Mouse (Mus musculus): ENCODE measurements around the gene Hist1h3d. TPM values are rescaled to one million over a fixed set of nuclear protein-coding genes. Genes with fewer than 3 reads are reported as not detected.
"Not testable (repeated sequence)": the region's sequence is repeated elsewhere in the genome, so short reads cannot be mapped to it uniquely, and the experiment has no call there.

The Hist1h3d gene
- total RNA-seq, 2 experiments from 2014 or later, result 9.3 to 10.4 TPM

GRCm38 (mm10) chr13:23583387-23584068, 8.0 kb downstream of the Hist1h3d start:
- no peak for DNase-seq (ENCODE audit: low spot score in 2 of 2)

GRCm38 (mm10) chr13:23584331-23584730, 8.8 kb downstream of the Hist1h3d start:
- no peak for DNase-seq (ENCODE audit: low spot score in 2 of 2)

- peak; percentile 66 to 78 for DNase-seq (ENCODE audit: low spot score in 2 of 2)
Observed at GRCm38 (mm10) chr13:23585029-23585441, 9.5 kb downstream of the Hist1h3d start.

DNA sequence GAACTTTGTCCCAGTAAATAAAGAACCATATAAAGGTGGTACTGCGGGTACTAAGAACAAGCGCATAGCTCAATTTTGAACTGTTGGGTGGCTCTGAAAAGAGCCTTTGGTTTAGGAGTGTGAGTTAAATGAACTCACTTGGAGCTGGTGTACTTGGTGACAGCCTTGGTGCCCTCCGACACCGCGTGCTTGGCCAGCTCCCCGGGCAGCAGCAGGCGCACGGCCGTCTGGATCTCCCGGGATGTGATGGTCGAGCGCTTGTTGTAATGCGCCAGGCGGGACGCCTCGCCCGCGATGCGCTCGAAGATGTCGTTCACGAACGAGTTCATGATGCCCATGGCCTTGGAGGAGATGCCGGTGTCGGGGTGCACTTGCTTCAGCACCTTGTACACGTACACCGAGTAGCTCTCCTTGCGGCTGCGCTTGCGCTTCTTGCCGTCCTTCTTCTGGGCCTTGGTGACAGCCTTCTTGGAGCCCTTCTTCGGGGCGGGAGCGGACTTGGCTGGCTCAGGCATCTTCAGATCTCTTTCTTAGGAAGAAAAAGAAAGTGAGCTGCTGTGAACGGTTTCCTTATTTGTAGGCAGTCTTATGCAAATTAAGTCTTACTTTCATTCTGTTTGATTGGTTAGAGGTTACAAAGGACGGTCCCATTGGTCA, 10.0 kb downstream of the Hist1h3d start:
- peak; percentile 60 to 67 for DNase-seq (ENCODE audit: low spot score in 2 of 2)

DNA sequence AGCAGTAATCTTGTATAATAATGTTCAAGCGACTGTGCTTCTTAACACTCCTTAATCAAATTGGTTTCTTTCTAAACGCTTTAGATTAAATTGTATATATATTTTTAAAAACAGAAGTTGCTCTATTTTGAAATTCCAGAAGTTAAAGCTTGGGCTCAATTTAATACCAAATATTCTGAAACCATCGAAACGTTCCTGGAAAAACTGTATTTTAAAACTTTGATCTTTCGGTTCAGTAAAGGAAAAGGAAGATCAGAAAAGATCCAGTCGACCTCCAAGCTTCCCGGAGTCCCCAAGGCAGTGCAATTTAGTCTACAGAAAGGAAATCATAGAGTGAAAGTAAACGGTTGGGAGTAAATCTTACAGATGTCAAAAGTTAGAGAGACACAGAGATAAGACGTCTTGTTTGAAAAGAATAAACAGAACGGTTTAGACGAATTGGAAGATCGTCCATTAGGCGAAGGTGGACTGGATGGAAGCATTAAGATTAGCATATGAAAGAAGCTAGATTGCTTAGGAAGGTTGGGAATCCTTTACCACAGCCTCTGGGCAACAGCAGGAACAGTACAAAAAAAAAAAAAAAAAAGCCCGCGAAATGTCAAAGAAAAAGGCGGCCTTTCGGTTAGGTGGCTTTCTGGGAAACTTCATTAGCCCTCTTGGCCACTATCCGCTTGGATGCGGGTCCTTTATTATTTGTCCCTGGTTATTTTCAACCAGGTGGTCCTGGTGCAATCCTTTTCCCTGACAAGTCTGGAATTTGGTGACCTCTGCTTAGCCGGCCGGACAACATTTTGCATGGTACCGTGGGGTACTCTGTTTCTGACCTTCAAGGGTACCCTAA, 10.8 kb downstream of the Hist1h3d start:
- no peak for DNase-seq (ENCODE audit: low spot score in 2 of 2)

DNA sequence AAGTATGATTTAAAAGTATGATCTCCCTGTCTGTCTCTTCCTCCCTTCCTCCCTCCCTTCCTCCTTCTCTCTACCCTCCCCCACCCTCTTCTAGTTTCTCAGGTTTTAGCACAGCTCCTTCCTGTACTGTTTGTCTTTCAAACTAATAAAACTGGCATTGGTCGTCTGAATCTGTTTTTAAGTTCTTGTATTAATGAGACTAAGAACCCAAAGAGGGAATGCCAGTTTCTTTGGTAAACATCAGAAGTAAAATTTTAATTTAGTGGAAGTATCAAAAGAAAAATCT, 11.3 kb downstream of the Hist1h3d start:
- no peak for DNase-seq (ENCODE audit: low spot score in 2 of 2)

GRCm38 (mm10) chr13:23591206-23591605, 15.6 kb downstream of the Hist1h3d start:
- DNase-seq (ENCODE audit: low spot score in 2 of 2), result no peak

- not testable (repeated sequence) for DNase-seq (ENCODE audit: low spot score in 2 of 2)
Observed at GRCm38 (mm10) chr13:23591886-23592285, 16.3 kb downstream of the Hist1h3d start.

DNA sequence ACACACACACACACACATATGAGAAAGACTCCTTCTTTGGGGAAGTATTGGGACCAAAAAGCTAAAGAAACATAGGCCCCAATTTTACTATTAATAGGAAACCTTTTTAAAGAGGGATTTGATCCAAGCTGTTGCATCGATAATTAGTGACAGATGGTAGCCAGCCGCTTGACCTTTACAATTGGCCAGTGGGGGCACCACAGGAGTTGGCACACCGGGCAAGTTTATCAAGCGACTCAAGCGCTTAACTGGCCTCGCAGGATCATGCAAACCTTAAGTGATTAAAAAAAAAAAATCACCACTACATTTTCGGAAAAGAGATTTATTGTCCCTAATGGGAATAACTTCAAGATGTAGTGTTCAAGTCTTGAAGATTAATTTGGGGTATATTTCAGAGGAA, 17.1 kb downstream of the Hist1h3d start:
- no peak for DNase-seq (ENCODE audit: low spot score in 2 of 2)

- no peak for DNase-seq (ENCODE audit: low spot score in 2 of 2)
Observed at GRCm38 (mm10) chr13:23593051-23593770, 17.6 kb downstream of the Hist1h3d start.

GRCm38 (mm10) chr13:23595185-23595584, 19.6 kb downstream of the Hist1h3d start:
- no peak for DNase-seq (ENCODE audit: low spot score in 2 of 2)

DNA sequence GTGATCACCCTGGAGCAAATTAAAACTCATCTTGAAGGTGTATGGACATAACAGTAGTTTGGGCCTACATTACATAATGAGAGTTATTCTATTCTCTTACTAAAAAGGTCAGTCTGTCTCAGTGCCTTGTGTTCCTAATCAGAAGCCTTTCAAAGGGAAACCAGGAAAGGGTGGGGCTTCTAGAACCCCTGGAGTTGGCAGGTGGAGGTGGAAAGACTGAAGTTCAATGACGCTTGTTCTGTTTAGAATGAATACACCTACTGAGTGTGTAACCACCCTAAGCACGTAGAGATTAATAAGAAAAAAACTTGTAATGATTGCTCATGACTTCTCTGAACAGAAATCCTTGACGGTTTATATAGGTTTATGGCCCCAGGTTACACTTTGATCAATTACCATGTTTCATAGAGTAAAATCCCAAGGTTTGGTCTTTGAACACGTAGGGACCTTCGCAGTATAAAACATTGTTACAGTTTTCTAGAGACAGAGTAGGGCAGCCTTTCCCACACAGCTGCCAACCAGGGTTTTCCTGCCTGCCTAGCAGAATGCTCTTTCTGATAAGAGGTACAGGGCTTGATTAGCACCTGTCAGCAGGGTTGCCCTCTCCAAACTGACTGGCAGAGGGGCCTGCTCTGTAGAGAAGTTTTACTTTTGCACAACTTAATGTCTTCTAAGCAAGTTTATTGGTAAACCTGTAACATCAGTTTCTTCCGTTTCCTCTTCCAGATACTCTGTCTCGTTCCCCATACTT, 20.2 kb downstream of the Hist1h3d start:
- no peak for DNase-seq (ENCODE audit: low spot score in 2 of 2)

- DNase-seq (ENCODE audit: low spot score in 2 of 2), result peak; percentile 77 to 81
Observed at GRCm38 (mm10) chr13:23597957-23598356, 22.4 kb downstream of the Hist1h3d start.

GRCm38 (mm10) chr13:23603182-23603699, 27.7 kb downstream of the Hist1h3d start:
- DNase-seq (ENCODE audit: low spot score in 2 of 2), result no peak

- DNase-seq (ENCODE audit: low spot score in 2 of 2), result no peak
Observed at GRCm38 (mm10) chr13:23604452-23604851, 28.9 kb downstream of the Hist1h3d start.

DNA sequence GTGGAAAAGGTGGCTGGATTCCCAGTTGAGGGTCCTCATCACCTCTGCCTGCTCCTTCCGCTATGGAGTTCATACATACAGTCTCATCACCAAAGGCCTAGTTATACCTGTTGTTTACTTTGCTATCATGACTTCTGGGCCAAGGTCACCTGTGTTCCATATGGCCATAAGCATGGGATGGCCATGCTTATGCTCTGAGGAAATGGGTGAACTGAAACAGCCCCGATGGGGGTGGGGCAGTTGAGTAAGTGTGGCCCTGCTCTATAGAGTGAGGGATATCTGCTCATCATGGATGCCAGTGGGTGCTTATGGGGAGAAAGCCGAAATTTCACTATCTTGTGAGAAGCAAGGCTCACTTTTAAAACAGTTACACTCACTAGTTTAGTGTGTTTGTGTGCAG, 29.5 kb downstream of the Hist1h3d start:
- no peak for DNase-seq (ENCODE audit: low spot score in 2 of 2)

DNA sequence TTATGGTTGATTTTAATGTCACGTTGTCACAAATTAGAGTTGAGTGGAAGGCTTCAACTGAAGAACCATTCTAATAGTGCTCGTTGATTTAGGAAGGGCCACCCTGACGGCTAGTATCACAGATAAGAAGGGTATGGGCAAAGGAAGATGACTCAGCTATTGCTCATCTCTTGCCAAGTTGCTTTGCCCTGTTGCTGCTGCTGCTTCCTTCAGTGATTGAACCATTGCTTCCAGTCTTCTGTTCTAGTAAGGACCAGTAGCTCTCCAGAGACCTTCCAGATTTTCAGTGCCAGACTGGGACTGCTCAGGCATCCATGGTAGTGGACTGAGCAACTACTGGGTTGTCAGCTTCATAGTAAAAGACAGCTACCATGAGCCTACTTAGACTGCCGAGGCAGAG, 33.6 kb downstream of the Hist1h3d start:
- no peak for DNase-seq (ENCODE audit: low spot score in 2 of 2)

DNA sequence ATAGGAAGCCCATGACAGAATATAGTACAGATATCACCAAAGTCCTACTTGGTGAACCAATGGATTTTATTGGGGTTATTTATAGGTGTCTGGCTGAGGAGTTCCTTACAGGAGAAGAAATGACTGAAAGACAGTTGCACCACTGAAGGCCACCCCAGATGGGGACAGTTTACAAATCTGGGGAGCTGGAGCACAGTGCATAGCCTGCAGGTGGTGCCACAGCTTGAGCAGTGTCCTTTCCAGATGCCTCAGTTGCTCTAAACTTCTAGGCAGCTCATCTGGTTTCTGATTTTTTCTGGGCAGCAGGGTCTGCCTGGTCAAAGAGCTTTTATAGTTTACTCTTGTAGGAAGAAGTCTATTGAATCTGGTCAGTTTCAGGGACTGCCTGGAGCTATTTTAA, 34.3 kb downstream of the Hist1h3d start:
- DNase-seq (ENCODE audit: low spot score in 2 of 2), result no peak

- DNase-seq (ENCODE audit: low spot score in 2 of 2), result no peak
Observed at GRCm38 (mm10) chr13:23610393-23610792, 34.8 kb downstream of the Hist1h3d start.

DNA sequence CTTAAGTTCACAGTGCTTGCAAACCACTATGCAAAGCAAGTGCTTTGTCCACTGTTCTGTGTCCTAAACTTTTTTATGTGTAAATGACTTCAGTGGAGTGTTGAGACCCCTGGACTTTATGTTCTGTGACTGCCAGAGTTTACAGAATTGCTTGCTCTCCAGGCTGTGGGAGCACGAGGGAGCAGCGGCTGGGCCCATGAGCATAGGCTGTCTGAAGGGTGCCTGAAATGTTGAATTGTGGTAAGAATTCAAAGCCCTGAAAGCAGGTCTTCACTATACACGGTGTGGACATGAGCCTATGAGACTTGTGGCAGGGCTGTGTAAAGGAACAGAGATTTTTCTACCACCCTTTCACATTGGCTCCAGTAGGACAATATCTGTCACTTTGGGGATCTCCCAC, 36.1 kb downstream of the Hist1h3d start:
- DNase-seq (ENCODE audit: low spot score in 2 of 2), result no peak
